Mouse (Mus musculus) right cerebral cortex, postnatal 36 days (tissue): Measurements from ENCODE around the gene Iqcf5.

ENCODE experiments used
- DNase-seq, 2 experiments: peaks; one replicate each; pipeline ENCODE4 v3.0.0; 2022; ENCODE audit warnings: low spot score in 2 of 2, mixed read lengths in 1 of 2

Gene Iqcf5

DNA sequence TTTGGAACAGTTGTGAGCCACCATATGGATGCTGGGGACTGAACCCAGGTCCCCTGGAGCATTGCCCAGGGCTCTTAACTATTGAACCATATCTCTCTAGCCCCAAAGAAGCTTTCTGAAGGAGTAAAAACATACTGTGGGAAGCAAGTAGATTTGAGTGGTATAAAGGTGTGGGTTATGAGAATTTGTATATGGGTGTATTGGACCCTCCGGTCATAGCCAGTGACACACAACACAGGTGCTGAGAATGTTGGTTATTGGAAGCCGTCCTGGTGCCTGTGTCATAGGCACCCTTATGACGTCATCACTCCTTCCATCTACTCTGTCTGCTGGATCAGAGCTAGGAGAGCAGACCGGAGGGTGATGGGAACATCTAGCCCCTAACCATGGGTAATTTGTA lies at the start of gene Iqcf5:
Gene Iqcf5, plus strand, starts transcription at position 301 of the 400 bp plus-strand sequence.
- no peak for DNase-seq

DNA sequence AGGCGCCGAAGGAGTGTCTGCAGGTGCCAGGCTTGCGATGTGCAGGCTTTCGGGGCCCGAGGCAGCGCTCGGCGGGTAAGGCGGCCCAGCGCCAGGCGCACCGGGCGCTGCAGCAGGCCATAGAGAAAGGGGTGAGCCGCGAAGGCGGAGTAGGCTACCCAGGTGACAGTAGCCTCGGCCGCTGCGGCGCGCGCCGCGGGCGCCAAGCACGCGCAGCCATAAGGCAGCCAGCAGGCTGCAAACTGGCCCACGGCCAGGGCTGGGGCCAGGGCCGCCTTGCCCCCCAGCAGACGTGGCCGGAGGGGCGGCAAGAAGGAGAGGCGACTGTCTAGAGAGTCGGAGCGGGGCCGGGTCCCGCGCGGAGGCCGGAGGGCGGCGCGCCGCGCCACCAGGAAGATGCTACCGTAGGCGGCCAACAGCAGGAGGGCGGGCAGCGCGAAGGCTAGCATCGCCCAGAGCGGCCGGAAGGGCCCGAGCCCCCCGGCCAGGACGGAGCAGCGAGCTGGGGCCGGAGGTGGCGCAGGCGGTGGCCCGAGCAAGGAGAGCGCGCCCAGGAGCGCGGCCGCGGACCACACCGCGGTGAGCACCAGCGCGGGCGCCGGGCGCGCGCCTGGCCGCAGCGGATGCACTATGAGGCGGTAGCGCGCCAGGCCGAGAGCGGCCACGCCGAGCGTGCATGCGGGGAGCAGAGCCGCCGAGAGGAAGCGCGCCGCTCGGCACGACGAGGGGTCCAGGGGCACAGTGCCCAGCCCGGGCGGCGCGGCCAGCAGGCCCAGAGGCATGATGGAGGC lies 49.4 kb upstream of the Iqcf5 start:
- DNase-seq, result peak; percentile 55 to 64

GRCm38 (mm10) chr9:106465571-106466200 lies 48.7 kb upstream of the Iqcf5 start, which contains the start of gene Gpr62:
Gpr62 (minus strand) TSS chr9:106465938.
- DNase-seq, result no peak

DNA sequence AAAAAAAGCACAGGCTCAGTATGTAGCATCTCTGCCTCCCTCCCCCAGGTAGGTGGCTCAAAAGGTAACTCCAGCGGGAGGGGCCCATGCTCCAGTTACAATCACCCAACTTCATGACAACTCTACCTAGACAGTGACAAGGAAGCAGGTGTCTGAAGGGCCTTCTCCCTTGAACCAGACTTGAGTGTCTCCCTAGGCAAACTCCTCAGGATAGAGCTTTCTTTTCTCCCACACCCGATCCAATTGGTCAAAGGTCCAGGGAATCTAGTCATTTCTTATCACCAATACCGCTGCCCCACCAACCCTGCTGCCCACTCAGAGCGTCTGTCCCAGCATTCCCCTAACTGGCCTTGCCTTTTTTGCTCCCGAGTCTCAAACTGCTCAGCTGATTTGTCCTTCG lies 47.7 kb upstream of the Iqcf5 start:
- no peak for DNase-seq

GRCm38 (mm10) chr9:106467746-106468145 lies 46.6 kb upstream of the Iqcf5 start:
- no peak for DNase-seq

- DNase-seq, result no peak
Measured at GRCm38 (mm10) chr9:106469317-106469716, 45.1 kb upstream of the Iqcf5 start.

DNA sequence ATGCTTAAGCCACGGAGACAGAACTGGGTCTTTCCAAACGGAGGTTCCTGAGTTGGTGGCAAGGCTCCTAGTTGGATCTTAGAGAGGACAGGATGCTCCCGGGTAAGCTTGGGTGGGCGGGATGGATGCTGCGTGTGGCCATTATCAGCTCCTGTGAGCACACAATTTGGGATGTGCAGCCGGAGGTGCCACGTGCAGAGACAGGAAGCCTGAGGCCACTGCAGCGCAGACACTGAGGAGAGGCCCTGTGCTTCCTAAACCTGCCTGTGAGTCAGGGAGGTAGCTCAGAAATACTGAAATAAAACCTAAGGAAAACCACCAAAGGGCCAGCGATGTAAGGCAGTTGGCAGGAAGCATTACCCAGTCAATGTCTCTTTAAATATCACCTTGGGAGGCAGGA lies 44.6 kb upstream of the Iqcf5 start:
- no peak for DNase-seq

GRCm38 (mm10) chr9:106470991-106471750 lies 43.2 kb upstream of the Iqcf5 start:
- DNase-seq, result no peak

- DNase-seq, result no peak
Measured at GRCm38 (mm10) chr9:106471892-106472291, 42.5 kb upstream of the Iqcf5 start.

GRCm38 (mm10) chr9:106472321-106472720 lies 42.1 kb upstream of the Iqcf5 start:
- DNase-seq, result no peak

DNA sequence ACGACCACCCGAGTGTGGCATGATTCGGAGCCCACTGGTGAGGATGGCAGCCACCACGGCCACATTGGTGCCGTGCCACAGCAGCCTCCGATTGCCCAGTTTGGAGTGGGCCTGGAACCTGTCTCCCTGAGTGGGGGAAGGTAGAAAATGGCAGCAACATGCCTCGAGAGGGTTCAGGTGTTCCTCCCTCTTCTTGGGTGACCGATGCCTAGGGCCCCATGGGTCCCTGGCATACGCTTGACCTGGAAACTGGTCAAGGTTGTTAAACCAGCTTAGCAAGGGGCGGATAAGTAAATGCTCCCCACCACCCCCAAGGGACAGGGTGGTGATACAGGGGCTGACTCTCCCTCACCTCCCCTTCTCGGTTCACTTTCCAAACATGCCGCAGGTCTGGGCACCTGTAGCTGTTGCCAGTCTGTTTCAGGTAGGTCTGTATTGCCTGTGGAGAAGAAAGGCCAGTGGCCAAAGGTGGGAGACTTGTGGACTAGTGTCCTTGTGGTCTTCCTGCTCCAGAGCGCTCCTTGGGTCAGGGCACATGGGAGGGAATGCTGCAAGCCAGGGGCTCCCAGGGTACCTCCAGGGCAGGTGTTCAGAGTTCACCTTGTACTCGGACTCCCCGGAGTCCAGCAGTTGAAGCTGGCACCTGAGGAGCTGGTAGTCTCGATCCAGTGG lies 41.2 kb upstream of the Iqcf5 start:
- DNase-seq, result peak in 1 of 2 experiments; percentile 3

DNA sequence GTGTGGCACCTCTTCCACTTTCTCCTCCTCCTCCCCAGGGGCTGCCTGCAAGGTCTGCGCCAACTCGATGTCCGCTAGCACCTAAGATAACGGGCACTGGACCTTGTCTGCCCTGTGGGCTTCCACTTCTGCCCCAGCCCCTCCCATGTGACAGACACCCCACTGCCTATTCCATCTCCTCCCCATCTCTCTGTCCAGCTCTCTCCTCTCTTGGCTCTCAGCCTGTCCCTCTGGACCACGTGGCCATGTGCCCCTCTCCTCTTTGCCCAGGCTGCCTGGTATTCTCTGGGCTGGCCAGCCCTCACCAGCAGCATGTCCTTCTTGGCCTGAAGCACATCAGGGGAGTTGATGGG lies 40.6 kb upstream of the Iqcf5 start:
- DNase-seq, result peak in 1 of 2 experiments; percentile 3

- DNase-seq, result peak; percentile 12 to 25
Measured at GRCm38 (mm10) chr9:106474456-106474855, 39.9 kb upstream of the Iqcf5 start.

DNA sequence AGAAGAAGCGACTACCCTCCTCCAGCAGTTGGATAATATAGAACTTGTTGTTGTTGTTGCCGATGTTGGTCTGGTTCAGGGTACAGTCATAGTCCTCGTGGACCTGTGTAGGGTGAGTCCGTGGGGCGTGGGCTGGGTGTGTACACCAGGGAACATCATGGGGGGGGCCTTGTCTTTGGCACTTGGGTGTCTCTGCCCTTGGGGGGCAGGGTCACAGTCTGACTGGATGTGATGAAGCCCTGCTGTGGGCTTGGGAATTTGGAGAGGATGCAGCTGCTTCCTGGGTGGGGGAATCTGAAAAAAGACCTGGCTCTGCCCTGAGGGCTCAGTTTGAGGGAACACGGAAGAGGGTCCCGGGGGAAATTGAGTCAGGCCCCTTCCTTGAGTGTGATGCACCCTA lies 39.3 kb upstream of the Iqcf5 start:
- peak; percentile 1 to 2 for DNase-seq

GRCm38 (mm10) chr9:106475663-106476001 lies 38.7 kb upstream of the Iqcf5 start, which contains the start of gene Rrp9:
Rrp9 (plus strand) TSS chr9:106475963.
- peak in 1 of 2 experiments; percentile 0 for DNase-seq

DNA sequence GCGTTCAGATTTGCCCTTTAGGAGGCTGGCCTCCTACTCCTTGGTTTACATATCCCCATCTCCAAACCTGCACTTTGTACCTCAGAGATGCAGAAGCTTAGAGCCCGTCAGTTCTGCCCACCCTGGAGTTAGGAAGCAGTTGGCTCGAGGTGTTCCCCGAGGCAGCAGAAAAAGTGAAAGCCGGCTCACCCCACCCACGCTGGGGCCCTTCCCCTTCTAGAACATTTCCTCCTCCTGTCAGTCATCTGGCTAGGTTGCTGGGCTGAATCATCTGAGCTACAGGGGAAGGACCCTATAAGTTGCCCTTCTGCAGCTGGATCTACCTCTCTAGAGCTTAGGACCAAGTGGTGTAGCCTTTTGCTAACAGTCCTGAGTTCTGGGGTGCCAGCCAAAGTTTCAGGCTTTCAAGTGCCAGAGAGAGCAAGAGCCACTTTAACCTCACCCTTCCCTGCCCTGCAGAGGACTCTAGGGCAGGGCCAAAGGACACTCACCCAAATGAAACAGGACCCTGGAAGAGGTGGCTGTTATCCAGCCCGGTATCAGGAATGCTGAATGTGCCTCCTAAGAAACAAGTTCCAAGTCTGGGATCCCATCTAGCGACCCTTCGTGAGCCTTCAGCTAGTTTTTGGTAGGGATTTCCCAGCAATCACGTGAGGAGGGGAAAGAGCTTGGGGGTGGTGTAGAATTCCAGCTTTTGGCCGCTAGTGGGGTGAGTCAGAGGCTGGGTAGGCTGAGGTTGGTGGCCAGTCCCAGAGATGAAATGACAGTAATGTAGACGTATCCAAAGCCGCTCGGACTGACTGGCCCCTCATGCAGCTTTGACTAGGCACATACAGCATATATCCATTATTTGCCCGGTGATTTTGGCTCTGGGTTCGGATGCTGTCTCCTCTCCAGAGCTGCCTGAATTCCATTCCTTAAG lies 38.1 kb upstream of the Iqcf5 start:
- DNase-seq, result peak in 1 of 2 experiments; percentile 1

DNA sequence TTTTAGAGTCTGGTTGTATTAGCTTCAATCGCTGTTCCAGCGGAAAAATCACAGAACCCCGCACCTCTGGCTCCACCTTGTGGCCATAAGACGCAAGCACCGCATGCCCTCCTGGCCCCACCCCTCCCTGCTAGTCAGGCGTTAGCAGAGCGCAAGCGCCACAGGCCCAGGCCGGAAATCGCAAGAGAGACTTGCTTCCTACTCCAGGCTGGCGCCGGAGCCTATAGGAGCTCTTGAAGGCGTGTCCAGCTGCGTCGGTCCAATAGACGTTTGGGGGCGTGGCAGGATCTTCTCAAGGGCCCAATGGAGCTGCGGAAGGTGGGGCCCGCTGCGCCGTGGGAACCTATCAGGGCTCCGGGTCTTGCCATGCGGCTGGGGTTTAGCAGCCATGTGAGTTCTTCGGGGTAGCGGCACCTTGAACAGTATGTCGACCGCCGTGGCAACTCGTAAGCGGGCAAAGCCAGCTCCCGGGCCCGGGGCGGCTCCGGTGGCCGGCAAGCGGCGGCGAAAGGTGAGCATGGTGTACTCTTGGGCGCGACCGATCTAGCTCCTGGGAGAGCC lies 37.4 kb upstream of the Iqcf5 start, which contains the start of gene Parp3:
Gene Parp3, minus strand, starts transcription at position 26 of the 561 bp plus-strand sequence.
- DNase-seq, result peak; percentile 99 to 100

DNA sequence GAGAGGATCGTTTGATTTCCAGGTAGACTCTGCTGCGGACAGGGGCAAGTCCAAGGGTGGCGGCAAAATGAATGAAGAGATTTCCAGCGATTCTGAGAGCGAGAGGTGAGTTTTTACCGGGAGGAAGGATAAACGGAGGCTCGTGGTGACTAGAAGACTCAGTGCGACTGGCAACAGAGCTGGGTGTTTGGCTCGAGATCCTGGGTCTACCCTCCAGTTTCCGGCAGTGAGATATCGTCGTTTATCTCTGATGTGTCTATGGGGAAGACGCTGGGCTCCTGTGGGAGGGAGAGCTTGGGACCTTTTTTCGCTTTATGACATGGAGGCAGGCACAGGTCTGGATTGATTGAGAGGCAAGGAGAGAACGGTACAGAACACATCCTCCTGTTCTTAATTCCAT lies 36.7 kb upstream of the Iqcf5 start:
- DNase-seq, result no peak

DNA sequence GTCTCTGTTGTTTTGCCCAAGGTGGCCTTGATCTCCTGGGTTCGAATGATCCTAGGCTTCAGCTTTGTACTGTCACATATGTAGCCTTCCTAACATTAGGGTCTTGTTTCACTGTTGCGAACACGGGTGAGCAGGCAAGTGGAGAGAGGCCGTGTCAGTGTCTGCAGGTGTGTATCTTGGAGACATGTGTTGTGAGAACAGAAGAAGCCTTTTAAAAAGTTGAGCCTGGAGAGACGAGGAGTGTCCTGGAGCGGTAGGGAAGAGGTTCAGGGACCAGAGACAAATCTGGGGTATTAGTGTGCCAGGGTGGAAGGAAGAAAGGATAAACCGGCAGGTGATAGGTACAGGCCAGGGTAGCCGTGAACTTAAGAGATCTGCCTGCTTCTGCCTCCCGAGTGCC lies 36.3 kb upstream of the Iqcf5 start:
- no peak for DNase-seq

GRCm38 (mm10) chr9:106480541-106480940 lies 33.8 kb upstream of the Iqcf5 start:
- DNase-seq, result no peak
